Mouse (Mus musculus): ENCODE results near the gene Hacd1.

Gene Hacd1

GRCm38 (mm10) chr2:13960136-13960535 is 95.8 kb downstream of the Hacd1 start:
- DNase-seq, result no peak

- no peak for DNase-seq
Observed at GRCm38 (mm10) chr2:13956463-13956862, 99.5 kb downstream of the Hacd1 start.

- DNase-seq, result no peak
Observed at GRCm38 (mm10) chr2:13938118-13938517, 117.8 kb downstream of the Hacd1 start.

GRCm38 (mm10) chr2:13935343-13935742 is 120.6 kb downstream of the Hacd1 start:
- no peak for DNase-seq

DNA sequence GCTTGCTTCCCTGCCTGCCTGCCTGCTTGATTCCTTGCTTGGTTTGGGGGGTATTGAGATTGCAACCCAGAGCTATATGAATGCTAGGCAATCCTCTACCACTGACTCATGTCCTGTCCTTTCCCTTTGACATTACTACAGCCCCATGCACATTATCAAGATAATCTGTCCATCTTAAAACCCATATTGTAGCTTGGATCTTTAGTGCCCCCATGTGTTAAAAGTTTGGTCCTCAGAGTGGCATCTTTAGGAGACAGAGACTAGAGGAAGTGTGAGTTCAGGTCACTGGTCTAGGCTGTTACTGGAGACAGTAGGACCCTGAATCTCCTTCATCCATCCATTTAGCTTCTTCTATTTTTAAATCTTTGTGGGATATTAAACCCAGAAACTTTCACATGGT is 123.7 kb downstream of the Hacd1 start:
- DNase-seq, result no peak

DNA sequence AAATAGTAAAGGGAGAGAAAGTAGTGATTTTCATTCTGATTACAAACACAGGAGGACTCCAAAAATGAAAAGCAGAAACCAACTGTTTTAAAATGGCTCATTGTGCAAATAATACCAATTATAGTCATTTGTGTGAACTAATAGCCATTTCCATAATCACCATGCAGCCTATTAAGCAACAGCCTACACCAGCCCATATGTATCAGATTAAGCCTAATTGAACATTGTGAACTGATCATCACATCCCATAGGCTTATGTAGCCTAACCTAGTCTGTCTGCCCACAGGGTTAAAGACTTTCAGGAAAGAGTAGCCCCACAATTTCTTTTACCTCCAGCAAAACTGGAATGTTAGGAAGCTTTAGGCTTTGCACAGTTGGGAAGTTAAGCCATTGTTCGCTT is 125.2 kb downstream of the Hacd1 start:
- no peak for DNase-seq

GRCm38 (mm10) chr2:13888568-13888967 is 167.4 kb downstream of the Hacd1 start:
- DNase-seq, result no peak

DNA sequence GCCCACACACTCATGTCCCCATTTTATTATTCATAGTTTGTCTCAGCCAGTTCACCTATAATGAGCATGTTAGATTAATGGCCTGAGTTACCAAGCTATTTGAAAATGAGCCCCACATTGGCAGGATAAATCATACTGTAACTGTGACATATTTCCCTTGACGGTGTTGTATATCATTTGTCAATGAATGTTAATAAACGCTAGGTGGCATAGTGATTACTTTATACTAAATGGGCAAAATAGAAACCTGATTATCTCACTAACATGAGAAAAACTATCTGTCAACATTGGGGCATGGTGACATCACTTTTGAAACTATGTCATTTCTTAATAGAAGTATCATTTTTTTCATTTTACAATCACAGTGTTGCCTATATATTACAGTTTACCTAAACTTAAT is 198.5 kb downstream of the Hacd1 start:
- DNase-seq, result no peak

- peak; percentile 5 for DNase-seq
Observed at GRCm38 (mm10) chr2:13855510-13855909, 200.4 kb downstream of the Hacd1 start.

DNA sequence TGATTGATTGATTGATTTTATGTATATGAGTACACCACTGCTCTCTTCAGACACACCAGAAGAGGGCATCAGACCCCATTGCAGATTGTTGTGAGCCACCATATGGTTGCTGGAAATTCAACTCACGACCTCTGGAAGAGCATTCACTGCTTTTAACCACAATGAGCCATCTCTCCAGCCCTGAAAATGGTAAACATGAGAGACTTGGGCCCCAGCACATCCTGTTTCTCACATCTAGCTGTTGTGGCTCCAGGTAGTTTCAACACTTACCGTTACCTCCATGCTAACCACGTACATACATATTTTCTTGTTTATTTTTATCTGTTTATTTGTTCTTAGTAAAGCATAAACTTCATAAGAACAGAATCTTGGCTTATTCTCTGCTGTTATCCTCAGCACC is 219.6 kb downstream of the Hacd1 start:
- no peak for DNase-seq

DNA sequence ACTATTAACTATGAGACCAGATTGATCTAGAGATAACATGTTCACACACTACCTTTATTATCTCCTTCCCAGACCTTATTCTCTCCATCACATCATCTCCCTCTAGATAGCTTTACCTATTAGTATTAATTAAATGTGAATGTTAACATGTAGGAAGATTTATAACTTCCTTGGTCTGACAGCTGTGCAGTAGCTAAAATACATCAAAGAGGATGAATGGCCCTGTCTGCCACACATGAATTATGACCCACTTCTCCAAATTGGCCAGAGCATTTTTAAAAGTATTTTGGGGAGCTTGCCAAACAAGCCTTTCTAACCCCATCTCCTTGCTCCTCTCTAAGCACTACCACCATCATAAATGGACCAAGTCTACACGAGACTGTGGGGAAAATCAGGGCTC is 220.9 kb downstream of the Hacd1 start:
- DNase-seq, result no peak

- DNase-seq, result no peak
Observed at GRCm38 (mm10) chr2:13816645-13817044, 239.3 kb downstream of the Hacd1 start.

GRCm38 (mm10) chr2:13808593-13808992 is 247.3 kb downstream of the Hacd1 start:
- DNase-seq, result no peak

DNA sequence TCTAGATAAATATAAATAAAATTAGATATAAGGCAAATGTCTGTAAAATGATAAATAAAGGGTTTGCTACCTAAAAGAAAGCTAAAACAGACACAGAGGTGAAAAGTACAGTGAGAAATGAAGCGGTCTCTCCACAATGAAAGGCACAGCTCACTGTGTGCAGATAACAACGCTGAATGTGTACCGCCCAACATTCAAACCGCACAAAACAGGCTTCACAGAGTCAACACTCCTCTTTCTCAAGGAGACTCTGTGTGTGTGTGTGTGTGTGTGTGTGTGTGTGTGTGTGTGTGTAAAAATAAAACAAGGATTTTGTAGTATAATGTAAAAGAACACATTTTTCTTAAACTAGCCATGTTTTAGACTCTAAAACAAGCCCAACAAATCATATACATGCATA is 247.9 kb downstream of the Hacd1 start:
- no peak for DNase-seq

DNA sequence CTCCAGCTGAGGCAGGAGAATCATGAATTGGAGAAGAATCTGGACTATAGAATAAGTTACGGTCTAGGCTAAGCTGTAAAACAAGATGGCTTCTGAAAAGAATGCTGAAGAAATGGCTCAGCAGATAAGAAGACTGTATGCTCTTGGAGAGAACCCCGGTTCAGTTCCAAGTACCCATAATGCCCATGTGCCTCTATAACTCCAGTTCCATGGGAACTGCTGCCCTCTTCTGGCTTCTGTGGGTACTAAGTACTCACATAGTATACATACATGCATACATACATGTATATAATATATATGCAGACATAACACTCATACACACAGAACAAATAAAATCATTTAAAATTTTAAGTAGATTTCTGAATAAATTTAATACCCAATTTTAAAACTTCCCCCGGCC is 249.8 kb downstream of the Hacd1 start:
- DNase-seq, result no peak

- no peak for DNase-seq
Observed at GRCm38 (mm10) chr2:13800639-13801038, 255.3 kb downstream of the Hacd1 start.
